Mouse (Mus musculus) stomach, postnatal 0 days (tissue): ENCODE measurements around the gene BC025920. TPM values are rescaled to one million over a fixed set of nuclear protein-coding genes. Genes with fewer than 3 reads are reported as not detected.

Experiments used
- ATAC-seq: fragments of 200-750 bp; cut with Nextera tagmentation; 2 replicates; pipeline ENCODE4 v1.8.0; 2017; ENCODE audit not compliant: low FRiP score, low TSS enrichment
- DNase-seq: peaks from one replicate; pipeline ENCODE4 v3.0.0-alpha.2; 2016; ENCODE audit warnings: low spot score
- H3K27ac ChIP-seq: fragments of 300-500 bp; sonication (generic); replicated peaks from 2 replicates; pipeline ENCODE4 v1.5.1; 2014; ENCODE audit warnings: mild to moderate bottlenecking, control low read depth
- H3K27me3 ChIP-seq: fragments of 300-500 bp; sonication (generic); 2 replicates; pipeline ENCODE4 v1.6.1; 2014; ENCODE audit warnings: low read length; ENCODE audit not compliant: control insufficient read depth, insufficient read depth
- H3K36me3 ChIP-seq: fragments of 300-500 bp; sonication (generic); 2 replicates; pipeline ENCODE4 v1.6.1; 2014; ENCODE audit warnings: low read length, mixed read lengths; ENCODE audit not compliant: control insufficient read depth, insufficient read depth
- H3K4me1 ChIP-seq: fragments of 300-500 bp; sonication (generic); replicated peaks from 2 replicates; pipeline ENCODE4 v1.6.1; 2014; ENCODE audit warnings: antibody characterized with exemption; ENCODE audit not compliant: control insufficient read depth, insufficient read depth
- H3K4me2 ChIP-seq: fragments of 300-500 bp; sonication (generic); replicated peaks from 2 replicates; pipeline ENCODE4 v1.6.1; 2014; ENCODE audit warnings: low read depth, mild to moderate bottlenecking, control low read depth, moderate library complexity
- H3K4me3 ChIP-seq: fragments of 300-500 bp; sonication (generic); 2 replicates; pipeline ENCODE4 v1.5.1; 2014; ENCODE audit warnings: low read depth, low read length, control low read depth
- H3K9ac ChIP-seq: fragments of 300-500 bp; sonication (generic); 2 replicates; pipeline ENCODE4 v1.6.1; 2014; ENCODE audit warnings: mild to moderate bottlenecking, low read length, control low read depth, mixed read lengths
- H3K9me3 ChIP-seq: fragments of 300-500 bp; sonication (generic); 2 replicates; pipeline ENCODE4 v1.6.1; 2016; ENCODE audit warnings: low read length; ENCODE audit not compliant: control insufficient read depth
- CTCF ChIP-seq: IDR thresholded peaks from 2 replicates; pipeline ENCODE4 v1.5.1; 2016; ENCODE audit warnings: antibody characterized with exemption, low read depth, mild to moderate bottlenecking, moderate library complexity
- EP300 ChIP-seq: optimal IDR thresholded peaks from 2 replicates; pipeline ENCODE3; 2016; ENCODE audit warnings: antibody characterized with exemption
- WGBS: fragments of 180-500 bp; shearing (Covaris S2); extraction: QIAGEN DNeasy Blood & Tissue Kit; methylation state at CpG from one replicate; pipeline ENCODE4 v1.1.7; 2014; 5-methylcytosine and 5-hydroxymethylcytosine counted together
- polyA plus RNA-seq: library from polyadenylated mRNA; unstranded; fragments of >200 nt; fragmentation: Nextera tagmentation; extraction: Ambion mirVana; gene quantifications from 2 replicates; pipeline ENCODE4 v1.2.1, GENCODE M21; 2015

BC025920 gene
- polyA plus RNA-seq, 1 experiment from 2014 or later, result 0.35 TPM

GRCm38 (mm10) chr10:81565257-81566228 lies 40.5 kb upstream of the BC025920 start:
- TF ChIP-seq CTCF (no peak), EP300 (no peak)
- Histone ChIP-seq H3K27me3 (no peaks in the 10 kb centered on the region), H3K9me3 (no peaks in the 10 kb centered on the region), H3K4me2 (no peak overlapping the region), H3K4me3 (no peak overlapping the region), H3K4me1 (peaks cover 12% of the 10 kb centered on the region), H3K36me3 (peaks cover 16% of the 10 kb centered on the region), H3K9ac (no peak overlapping the region), H3K27ac (no peak overlapping the region)
- DNase-seq (no peak), ATAC-seq (no peak)
- 58% methylated on average over 19 of the region's 20 CpGs for WGBS

DNA sequence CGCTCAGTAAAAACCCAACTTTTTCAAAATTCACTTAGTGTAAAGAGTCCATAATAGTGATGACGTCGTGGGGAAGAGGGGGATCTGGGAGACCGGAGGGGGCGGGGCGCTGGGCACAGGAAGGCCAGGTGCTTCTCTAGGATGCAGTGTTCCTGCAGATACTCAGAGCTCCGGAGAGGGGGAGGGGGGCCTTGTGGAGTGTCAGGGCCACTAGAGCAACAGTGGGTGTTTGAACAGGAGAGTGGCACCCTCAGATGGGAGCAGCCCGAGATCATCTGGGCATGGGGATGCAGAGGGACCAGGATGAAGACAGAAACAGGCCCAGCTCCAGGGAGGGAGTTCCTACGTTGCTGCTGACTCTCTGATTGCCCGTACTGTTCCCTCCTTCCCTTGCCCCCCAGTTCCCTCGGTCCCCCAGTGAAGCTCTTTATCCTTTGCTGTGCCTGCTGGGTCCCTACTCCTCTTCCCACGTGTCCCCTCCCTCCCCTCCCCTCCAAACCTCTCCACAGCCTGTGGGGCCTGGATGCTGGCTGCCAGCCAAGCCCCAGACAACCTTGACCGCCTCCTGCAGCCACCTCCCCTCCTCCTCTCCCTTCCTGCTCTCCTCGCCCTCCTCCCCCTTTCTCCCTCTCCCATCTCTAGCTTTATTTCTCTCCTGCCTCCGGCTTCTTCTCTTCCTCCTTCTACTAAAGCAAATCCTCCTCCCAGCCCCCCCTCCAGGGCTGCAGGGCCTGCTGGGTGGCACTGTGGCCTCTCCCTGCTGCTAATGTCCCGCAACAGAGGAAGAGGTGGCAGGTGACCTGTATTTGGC lies 37.5 kb upstream of the BC025920 start:
- Histone ChIP-seq H3K27ac (no peak overlapping the region), H3K4me1 (peaks cover 18% of the 10 kb centered on the region), H3K4me2 (no peak overlapping the region), H3K9ac (no peak overlapping the region), H3K36me3 (peaks cover 16% of the 10 kb centered on the region), H3K27me3 (no peaks in the 10 kb centered on the region), H3K9me3 (no peaks in the 10 kb centered on the region), H3K4me3 (no peak overlapping the region)
- TF ChIP-seq EP300 (no peak), CTCF (no peak)
- WGBS, result 19% methylated on average over 15 of the region's 16 CpGs
- DNase-seq, result peak; percentile 53
- no peak for ATAC-seq

- Histone ChIP-seq H3K27ac (no peak overlapping the region), H3K27me3 (no peaks in the 10 kb centered on the region), H3K4me2 (no peak overlapping the region), H3K9me3 (no peaks in the 10 kb centered on the region), H3K36me3 (peaks cover 16% of the 10 kb centered on the region), H3K4me1 (peaks cover 14% of the 10 kb centered on the region), H3K4me3 (no peak overlapping the region), H3K9ac (no peak overlapping the region)
- no peak for DNase-seq
- WGBS, result 69% methylated on average over 9 of the region's 9 CpGs
- no peak for TF ChIP-seq CTCF
- no peak for TF ChIP-seq EP300
- ATAC-seq, result no peak
Observed at GRCm38 (mm10) chr10:81569507-81570237, 36.4 kb upstream of the BC025920 start.

GRCm38 (mm10) chr10:81570238-81570800 lies 35.8 kb upstream of the BC025920 start:
- Histone ChIP-seq H3K27me3 (no peaks in the 10 kb centered on the region), H3K36me3 (peaks cover 10% of the 10 kb centered on the region), H3K4me2 (peak overlapping the region; percentile 69), H3K9ac (peak overlapping the region; percentile 31), H3K4me3 (peak overlapping the region; percentile 38), H3K27ac (peak overlapping the region; percentile 56), H3K4me1 (peaks cover 15% of the 10 kb centered on the region), H3K9me3 (no peaks in the 10 kb centered on the region)
- 9% methylated on average over 8 of the region's 11 CpGs for WGBS
- ATAC-seq, result no peak
- TF ChIP-seq EP300 (no peak), CTCF (no peak)
- DNase-seq, result no peak

- Histone ChIP-seq H3K4me3 (peak overlapping the region; percentile 38), H3K27me3 (no peaks in the 10 kb centered on the region), H3K4me1 (peaks cover 19% of the 10 kb centered on the region), H3K27ac (peak overlapping the region; percentile 56), H3K36me3 (peaks cover 3% of the 10 kb centered on the region), H3K9me3 (no peaks in the 10 kb centered on the region), H3K4me2 (peak overlapping the region; percentile 69), H3K9ac (peak overlapping the region; percentile 31)
- TF ChIP-seq EP300, result no peak
- TF ChIP-seq CTCF, result peak; percentile 34; the same call in 1 of the 2 replicates
- peak; percentile 93 for DNase-seq
- ATAC-seq, result peak; percentile 61
- WGBS, result under 1% methylated on average over 30 of the region's 34 CpGs
Observed at GRCm38 (mm10) chr10:81570831-81571500, 35.1 kb upstream of the BC025920 start.
